Comparison of ENCODE assay signal across 22 mouse cellular contexts in the genomic region with DNA sequence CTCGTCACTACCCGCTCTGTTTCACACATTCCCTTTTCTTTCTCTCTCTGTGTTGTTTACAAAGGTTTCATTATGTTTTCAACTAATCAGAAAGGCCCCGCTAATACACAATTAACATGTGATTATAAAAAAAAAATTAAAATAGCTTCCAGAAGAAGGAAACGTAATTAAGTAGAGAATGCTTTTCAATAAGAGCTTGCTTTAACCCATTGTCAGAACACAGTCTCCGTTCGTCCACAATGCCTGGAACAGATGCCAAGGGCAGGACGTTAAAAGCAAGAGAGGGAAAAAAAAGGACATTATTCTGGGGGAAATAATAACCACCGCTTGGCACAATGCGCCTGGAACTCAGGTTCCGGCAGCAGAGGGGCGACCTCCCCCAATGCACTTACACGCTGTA.
DNase-seq lines count a peak whose midpoint lies in the region; ATAC-seq and TF ChIP-seq lines count a peak whose summit lies in the region.
"Had no signal": no experiment of that assay in that cellular context is flagged by ENCODE, and none has a peak within 500 bp of the region (broad histone marks: within the 10 kb centered on the region; RNA-seq: fewer than 3 reads in every experiment).

No protein-coding gene starts in this region.

- no peak for ATAC-seq in hindbrain, embryonic 12.5 days (ENCODE audit: low FRiP score)
- ATAC-seq in hindbrain, embryonic 11.5 days (ENCODE audit: low FRiP score), result no peak
- ATAC-seq in forebrain, embryonic 15.5 days (replicated peaks), result no peak
- ATAC-seq: liver, embryonic 12.5 days had no signal

- no peaks in the 10 kb centered on the region for H3K9me3 ChIP-seq in hindbrain, embryonic 12.5 days (replicated peaks)
- no peaks in the 10 kb centered on the region for H3K9me3 ChIP-seq in hindbrain, embryonic 11.5 days (ENCODE audit: control insufficient read depth, low read length)
- no peaks in the 10 kb centered on the region for H3K9me3 ChIP-seq in forebrain, embryonic 15.5 days
- H3K9me3 ChIP-seq: embryonic facial prominence, embryonic 12.5 days; liver, embryonic 12.5 days had no signal

- no peak for TF ChIP-seq POLR2A in olfactory bulb, adult 2 months (IDR thresholded peaks at IDR 0.05; ENCODE audit: insufficient read depth, low read depth, low read length)

- H3K4me3 ChIP-seq in hindbrain, embryonic 12.5 days, result no peak overlapping the region
- H3K4me3 ChIP-seq in hindbrain, embryonic 11.5 days (ENCODE audit: low read depth, low read length), result no peak overlapping the region
- H3K4me3 ChIP-seq in forebrain, embryonic 15.5 days, result no peak overlapping the region
- H3K4me3 ChIP-seq in olfactory bulb, adult 2 months (ENCODE audit: insufficient read depth, low read depth, low read length), result no peak overlapping the region
- H3K4me3 ChIP-seq: embryonic facial prominence, embryonic 12.5 days; liver, embryonic 12.5 days had no signal

- H3K4me1 ChIP-seq in hindbrain, embryonic 12.5 days, result peaks cover 92% of the 10 kb centered on the region
- H3K4me1 ChIP-seq in hindbrain, embryonic 11.5 days (replicated peaks; ENCODE audit: control insufficient read depth, insufficient read depth, low read length), result peaks cover 7% of the 10 kb centered on the region; the same call in 1 of the 2 replicates
- H3K4me1 ChIP-seq in forebrain, embryonic 15.5 days, result peaks cover 99% of the 10 kb centered on the region
- H3K4me1 ChIP-seq in olfactory bulb, adult 2 months (ENCODE audit: control insufficient read depth, insufficient read depth, low read length), result peaks cover 81% of the 10 kb centered on the region
- H3K4me1 ChIP-seq: liver, embryonic 12.5 days had no signal

- no peak for TF ChIP-seq CTCF in olfactory bulb, adult 2 months (IDR thresholded peaks at IDR 0.05; ENCODE audit: insufficient read depth, low read depth, low read length)

- H3K27me3 ChIP-seq in hindbrain, embryonic 12.5 days, result no peaks in the 10 kb centered on the region
- no peaks in the 10 kb centered on the region for H3K27me3 ChIP-seq in hindbrain, embryonic 11.5 days (ENCODE audit: control insufficient read depth, insufficient read depth, low read length)
- no peaks in the 10 kb centered on the region for H3K27me3 ChIP-seq in forebrain, embryonic 15.5 days
- H3K27me3 ChIP-seq: embryonic facial prominence, embryonic 12.5 days; liver, embryonic 12.5 days had no signal

- H3K27ac ChIP-seq in hindbrain, embryonic 12.5 days, result peak overlapping the region; percentile 66; the same call in 1 of the 2 replicates
- H3K27ac ChIP-seq in hindbrain, embryonic 11.5 days (ENCODE audit: low read depth, low read length), result no peak overlapping the region
- H3K27ac ChIP-seq in forebrain, embryonic 15.5 days (replicated peaks), result peak overlapping the region; percentile 94
- peak overlapping the region; percentile 97 for H3K27ac ChIP-seq in olfactory bulb, adult 2 months (ENCODE audit: insufficient read depth, low read depth, low read length)
- H3K27ac ChIP-seq: liver, embryonic 12.5 days; macrophage had no signal

- peak overlapping the region; percentile 24; the same call in 1 of the 2 replicates for H3K9ac ChIP-seq in hindbrain, embryonic 12.5 days
- no peak overlapping the region for H3K9ac ChIP-seq in hindbrain, embryonic 11.5 days (ENCODE audit: low read depth, low read length)
- H3K9ac ChIP-seq in forebrain, embryonic 15.5 days (replicated peaks), result peak overlapping the region; percentile 21; the same call in 1 of the 2 replicates
- H3K9ac ChIP-seq: embryonic facial prominence, embryonic 12.5 days; liver, embryonic 12.5 days; lung, embryonic 14.5 days had no signal

- 42% methylated on average over 12 of the region's 12 CpGs for WGBS in hindbrain, embryonic 12.5 days
- 57% methylated on average over 12 of the region's 12 CpGs for WGBS in hindbrain, embryonic 11.5 days
- 9% methylated on average over 12 of the region's 12 CpGs for WGBS in forebrain, embryonic 15.5 days
- WGBS in olfactory bulb, adult 2 months, result 27% methylated on average over 12 of the region's 12 CpGs

- H3K36me3 ChIP-seq in hindbrain, embryonic 12.5 days, result no peaks in the 10 kb centered on the region
- H3K36me3 ChIP-seq in hindbrain, embryonic 11.5 days (ENCODE audit: control insufficient read depth, insufficient read depth, low read length), result no peaks in the 10 kb centered on the region
- no peaks in the 10 kb centered on the region for H3K36me3 ChIP-seq in forebrain, embryonic 15.5 days
- H3K36me3 ChIP-seq: embryonic facial prominence, embryonic 12.5 days; liver, embryonic 12.5 days had no signal

- no peak for DNase-seq in hindbrain, embryonic 11.5 days (ENCODE audit: low spot score)
- peak; percentile 65 for DNase-seq in retina, postnatal 1 day
- no peak for DNase-seq in retina, embryonic 14.5 days (ENCODE audit: low spot score)
- DNase-seq in cerebellum, postnatal 10 days, result no peak
- no peak for DNase-seq in T-cell, adult 2 months (ENCODE audit: low spot score)
- DNase-seq: adrenal gland, postnatal 10 days; cerebellum, adult 11-12 months; cerebellum, postnatal 36 days; gastrocnemius, postnatal 10 days; heart, adult 18-20 months; kidney, adult 2 months; kidney, postnatal 4 days; layer of hippocampus, postnatal 36 days; lung, embryonic 14.5 days; right cerebral cortex, adult 18-20 months; thymus, adult 18-20 months had no signal

- no peak overlapping the region for H3K4me2 ChIP-seq in hindbrain, embryonic 12.5 days (replicated peaks)
- no peak overlapping the region for H3K4me2 ChIP-seq in hindbrain, embryonic 11.5 days (replicated peaks; ENCODE audit: low read depth, low read length)
- peak overlapping the region; percentile 34 for H3K4me2 ChIP-seq in forebrain, embryonic 15.5 days (replicated peaks)
- H3K4me2 ChIP-seq: embryonic facial prominence, embryonic 12.5 days; liver, embryonic 12.5 days had no signal
